Mouse (Mus musculus) Patski (cell line): Measurements from ENCODE around the gene Ttc4. TPM values are rescaled to one million over a fixed set of nuclear protein-coding genes. Genes with fewer than 3 reads are reported as not detected.

Source experiments
- ATAC-seq: fragments of 100-300 bp; one replicate; pipeline ENCODE4 v1.8.0; 2021
- CTCF ChIA-PET: fragments of 350-600 bp; sonication (Branson Sonifier 250); formaldehyde crosslinking; loops from one replicate; lab custom pipeline; 2022; ENCODE audit warnings: inconsistent platforms; lab: Charles Lee
- POLR2A ChIA-PET: fragments of 350-600 bp; sonication (Branson Sonifier 250); formaldehyde crosslinking; loops from one replicate; lab custom pipeline; 2022; ENCODE audit warnings: antibody characterized with exemption, inconsistent platforms; lab: Charles Lee
- DNase-seq: peaks from one replicate; pipeline ENCODE4 v3.0.0-alpha.2; 2011; ENCODE audit warnings: low read depth, low spot score
- H3K27me3 ChIP-seq: fragments of 371-371 bp; one replicate; pipeline ENCODE4 v1.5.1; 2021
- CTCF ChIP-seq: fragments of 100-300 bp; IDR thresholded peaks from one replicate; pipeline ENCODE4 v1.5.1; 2021
- in situ Hi-C: fragments of 300-500 bp; cut with MboI; formaldehyde crosslinking; loops from 3 replicates; pipeline ENCODE4 v1.11.1; 2018; ENCODE audit warnings: low pct_unique_long_range_greater_than_20kb, mixed read lengths
- polyA plus RNA-seq: library from polyadenylated mRNA; unstranded; gene quantifications from one replicate; pipeline ENCODE4 v1.2.3, GENCODE M21; 2021

Gene Ttc4
- polyA plus RNA-seq, 1 experiment from 2014 or later, result 20.5 TPM

- POLR2A ChIA-PET, result no interaction called here
- no peak for TF ChIP-seq CTCF
- CTCF ChIA-PET, result no interaction called here
- peaks cover 4% of the 10 kb centered on the region for H3K27me3 ChIP-seq
- DNase-seq (no peak), ATAC-seq (no peak)
- in situ Hi-C loops, result no loop called here
Measured at GRCm38 (mm10) chr4:106693841-106694430, 15.2 kb upstream of the Ttc4 start.

GRCm38 (mm10) chr4:106688636-106689296 lies 10.0 kb upstream of the Ttc4 start:
- ATAC-seq (no peak), DNase-seq (no peak)
- CTCF ChIA-PET, result no interaction called here
- POLR2A ChIA-PET, result no interaction called here
- in situ Hi-C loops, result no loop called here
- peaks cover 4% of the 10 kb centered on the region for H3K27me3 ChIP-seq
- TF ChIP-seq CTCF, result no peak

- ChIA-PET CTCF (interaction anchor here (0.7 to 1.1 kb wide), 2 partner anchors 10 to 50 kb away, joined by 3 to 4 read pairs; no protein-coding TSS in a partner anchor), POLR2A (no interaction called here)
- H3K27me3 ChIP-seq, result no peaks in the 10 kb centered on the region
- no peak for DNase-seq
- in situ Hi-C loops, result no loop called here
- TF ChIP-seq CTCF, result no peak
- no peak for ATAC-seq
Measured at GRCm38 (mm10) chr4:106680955-106681354, 2.2 kb upstream of the Ttc4 start.

GRCm38 (mm10) chr4:106679152-106679551 lies 408 bp upstream of the Ttc4 start:
- ChIA-PET CTCF (interaction anchor here (0.9 to 2.0 kb wide), 2 partner anchors 41 to 49 kb away, joined by 3 to 5 read pairs; no protein-coding TSS in a partner anchor), POLR2A (no interaction called here)
- no peak for TF ChIP-seq CTCF
- in situ Hi-C loops, result no loop called here
- DNase-seq, result no peak
- ATAC-seq, result no peak
- no peaks in the 10 kb centered on the region for H3K27me3 ChIP-seq

- no peak for TF ChIP-seq CTCF
- in situ Hi-C loops, result no loop called here
- H3K27me3 ChIP-seq, result no peaks in the 10 kb centered on the region
- no peak for DNase-seq
- ATAC-seq, result no peak
- POLR2A ChIA-PET, result no interaction called here
- CTCF ChIA-PET, result no interaction called here
Measured at GRCm38 (mm10) chr4:106676749-106677148, 2.0 kb downstream of the Ttc4 start.

- ChIA-PET POLR2A (no interaction called here), CTCF (interaction anchor here (1.2 kb wide), 1 partner anchor 63 kb away, joined by 3 read pairs; no protein-coding TSS in a partner anchor)
- no peak for ATAC-seq
- no peak for TF ChIP-seq CTCF
- in situ Hi-C loops, result no loop called here
- DNase-seq, result no peak
- no peaks in the 10 kb centered on the region for H3K27me3 ChIP-seq
Measured at GRCm38 (mm10) chr4:106666546-106666945, 12.2 kb downstream of the Ttc4 start.

- ChIA-PET POLR2A (interaction anchor here (1.6 kb wide), 1 partner anchor 8 kb away, joined by 3 read pairs; no protein-coding TSS in a partner anchor), CTCF (interaction anchor here (1.2 kb wide), 1 partner anchor 62 kb away, joined by 3 read pairs; no protein-coding TSS in a partner anchor)
- no peak for ATAC-seq
Measured at GRCm38 (mm10) chr4:106665673-106666072, 13.1 kb downstream of the Ttc4 start.

GRCm38 (mm10) chr4:106665269-106665668 lies 13.5 kb downstream of the Ttc4 start:
- ATAC-seq (no peak), DNase-seq (no peak)
- H3K27me3 ChIP-seq, result no peaks in the 10 kb centered on the region
- TF ChIP-seq CTCF, result no peak
- POLR2A ChIA-PET, result interaction anchor here (1.6 kb wide), 1 partner anchor 8 kb away, joined by 3 read pairs; no protein-coding TSS in a partner anchor
- CTCF ChIA-PET, result interaction anchor here (1.2 kb wide), 1 partner anchor 62 kb away, joined by 3 read pairs; no protein-coding TSS in a partner anchor
- in situ Hi-C loops, result no loop called here

More at GRCm38 (mm10) chr4:106665673-106666072, 13.1 kb downstream of the Ttc4 start:
- no peak for TF ChIP-seq CTCF
- DNase-seq, result no peak
- in situ Hi-C loops, result no loop called here
- H3K27me3 ChIP-seq, result no peaks in the 10 kb centered on the region

- CTCF ChIA-PET, result no interaction called here
- ATAC-seq (no peak), DNase-seq (no peak)
- in situ Hi-C loops, result no loop called here
- no peaks in the 10 kb centered on the region for H3K27me3 ChIP-seq
- TF ChIP-seq CTCF, result no peak
- POLR2A ChIA-PET, result interaction anchor here (1.6 kb wide), 1 partner anchor 9 kb away, joined by 3 read pairs; no protein-coding TSS in a partner anchor
Measured at GRCm38 (mm10) chr4:106664697-106665096, 14.0 kb downstream of the Ttc4 start.

GRCm38 (mm10) chr4:106663956-106664470 lies 14.7 kb downstream of the Ttc4 start:
- ChIA-PET POLR2A (no interaction called here), CTCF (no interaction called here)
- no peak for TF ChIP-seq CTCF
- DNase-seq, result no peak
- no peaks in the 10 kb centered on the region for H3K27me3 ChIP-seq
- no peak for ATAC-seq
- in situ Hi-C loops, result no loop called here

GRCm38 (mm10) chr4:106655681-106656080 lies 23.1 kb downstream of the Ttc4 start:
- DNase-seq (no peak), ATAC-seq (no peak)
- CTCF ChIA-PET, result no interaction called here
- no peak for TF ChIP-seq CTCF
- POLR2A ChIA-PET, result no interaction called here
- H3K27me3 ChIP-seq, result no peaks in the 10 kb centered on the region
- in situ Hi-C loops, result no loop called here
